Mouse (Mus musculus): ENCODE results near the gene Eprs. TPM values are rescaled to one million over a fixed set of nuclear protein-coding genes. Genes with fewer than 3 reads are reported as not detected.

The Eprs gene
- total RNA-seq, 1 experiment, result 201 TPM

GRCm38 (mm10) chr1:185343422-185343821 is 19.4 kb upstream of the Eprs start:
- TF ChIP-seq HCFC1 (IDR thresholded peaks at IDR 0.05; ENCODE audit: borderline replicate concordance, insufficient read depth, low read length), result no peak
- TF ChIP-seq ZC3H11A (IDR thresholded peaks at IDR 0.05; ENCODE audit: borderline replicate concordance, low read depth, low read length), result no peak
- no peak for TF ChIP-seq ZNF384 (IDR thresholded peaks at IDR 0.05; ENCODE audit: low read depth, low read length)
- no peak for TF ChIP-seq MAFK (IDR thresholded peaks at IDR 0.05; ENCODE audit: insufficient read depth, low read depth, low read length)
- no peak for TF ChIP-seq CHD2 (IDR thresholded peaks at IDR 0.05; ENCODE audit: low read depth, low read length)
- Histone ChIP-seq H3K27ac (ENCODE audit: insufficient read depth, low read depth, low read length, poor library complexity, severe bottlenecking) (no peak overlapping the region), H3K36me3 (ENCODE audit: control insufficient read depth, insufficient read depth, low read length, poor library complexity, severe bottlenecking) (peaks cover 33% of the 10 kb centered on the region), H3K4me3 (ENCODE audit: insufficient read depth in 1 of 2, low read depth in 1 of 2, low read length in 2 of 2, poor library complexity in 1 of 2, severe bottlenecking in 1 of 2) (no peak overlapping the region), H3K9ac (ENCODE audit: insufficient read depth, low read depth, low read length, poor library complexity, severe bottlenecking) (no peak overlapping the region), H3K4me1 (ENCODE audit: control insufficient read depth in 2 of 2, insufficient read depth in 2 of 2, low read length in 2 of 2, poor library complexity in 1 of 2) (no peaks in the 10 kb centered on the region), H3K9me3 (ENCODE audit: control insufficient read depth, insufficient read depth, low read depth, low read length) (no peaks in the 10 kb centered on the region)
- in situ Hi-C loops (cut with MboI; ENCODE audit: low sequenced_read_pairs in 2 of 2, unreplicated experiment in 2 of 2), result no loop called here
- no peak for DNase-seq (ENCODE audit: low read depth, low spot score)

- Histone ChIP-seq H3K36me3 (ENCODE audit: control insufficient read depth, insufficient read depth, low read length, poor library complexity, severe bottlenecking) (peaks cover 42% of the 10 kb centered on the region), H3K9ac (ENCODE audit: insufficient read depth, low read depth, low read length, poor library complexity, severe bottlenecking) (no peak overlapping the region), H3K9me3 (ENCODE audit: control insufficient read depth, insufficient read depth, low read depth, low read length) (no peaks in the 10 kb centered on the region), H3K27ac (ENCODE audit: insufficient read depth, low read depth, low read length, poor library complexity, severe bottlenecking) (no peak overlapping the region), H3K4me3 (ENCODE audit: insufficient read depth in 1 of 2, low read depth in 1 of 2, low read length in 2 of 2, poor library complexity in 1 of 2, severe bottlenecking in 1 of 2) (no peak overlapping the region), H3K4me1 (ENCODE audit: control insufficient read depth in 2 of 2, insufficient read depth in 2 of 2, low read length in 2 of 2, poor library complexity in 1 of 2) (no peaks in the 10 kb centered on the region)
- TF ChIP-seq ZC3H11A (IDR thresholded peaks at IDR 0.05; ENCODE audit: borderline replicate concordance, low read depth, low read length), result no peak
- in situ Hi-C loops (cut with MboI; ENCODE audit: low sequenced_read_pairs in 2 of 2, unreplicated experiment in 2 of 2), result no loop called here
- DNase-seq (ENCODE audit: low read depth, low spot score), result no peak
These were observed 16.7 kb upstream of the Eprs start for GRCm38 (mm10) chr1:185346188-185346587.

- Histone ChIP-seq H3K9ac (ENCODE audit: insufficient read depth, low read depth, low read length, poor library complexity, severe bottlenecking) (no peak overlapping the region), H3K9me3 (ENCODE audit: control insufficient read depth, insufficient read depth, low read depth, low read length) (no peaks in the 10 kb centered on the region), H3K4me3 (ENCODE audit: insufficient read depth in 1 of 2, low read depth in 1 of 2, low read length in 2 of 2, poor library complexity in 1 of 2, severe bottlenecking in 1 of 2) (no peak overlapping the region), H3K36me3 (ENCODE audit: control insufficient read depth, insufficient read depth, low read length, poor library complexity, severe bottlenecking) (peaks cover 44% of the 10 kb centered on the region), H3K27ac (ENCODE audit: insufficient read depth, low read depth, low read length, poor library complexity, severe bottlenecking) (no peak overlapping the region), H3K4me1 (ENCODE audit: control insufficient read depth in 2 of 2, insufficient read depth in 2 of 2, low read length in 2 of 2, poor library complexity in 1 of 2) (no peaks in the 10 kb centered on the region)
- DNase-seq (ENCODE audit: low read depth, low spot score), result no peak
- TF ChIP-seq CHD2 (IDR thresholded peaks at IDR 0.05; ENCODE audit: low read depth, low read length), result no peak
- TF ChIP-seq MAFK (IDR thresholded peaks at IDR 0.05; ENCODE audit: insufficient read depth, low read depth, low read length), result no peak
- TF ChIP-seq HCFC1 (IDR thresholded peaks at IDR 0.05; ENCODE audit: borderline replicate concordance, insufficient read depth, low read length), result no peak
- no peak for TF ChIP-seq ZC3H11A (IDR thresholded peaks at IDR 0.05; ENCODE audit: borderline replicate concordance, low read depth, low read length)
- in situ Hi-C loops (cut with MboI; ENCODE audit: low sequenced_read_pairs in 2 of 2, unreplicated experiment in 2 of 2), result no loop called here
These were observed 13.1 kb upstream of the Eprs start for GRCm38 (mm10) chr1:185349741-185350140.

GRCm38 (mm10) chr1:185350611-185351010 is 12.2 kb upstream of the Eprs start:
- H3K9ac ChIP-seq (ENCODE audit: insufficient read depth, low read depth, low read length, poor library complexity, severe bottlenecking), result no peak overlapping the region
- H3K4me3 ChIP-seq (ENCODE audit: insufficient read depth in 1 of 2, low read depth in 1 of 2, low read length in 2 of 2, poor library complexity in 1 of 2, severe bottlenecking in 1 of 2), result no peak overlapping the region
- H3K9me3 ChIP-seq (ENCODE audit: control insufficient read depth, insufficient read depth, low read depth, low read length), result no peaks in the 10 kb centered on the region
- DNase-seq (ENCODE audit: low read depth, low spot score), result no peak
- in situ Hi-C loops (cut with MboI; ENCODE audit: low sequenced_read_pairs in 2 of 2, unreplicated experiment in 2 of 2), result no loop called here
- H3K27ac ChIP-seq (ENCODE audit: insufficient read depth, low read depth, low read length, poor library complexity, severe bottlenecking), result no peak overlapping the region
- no peaks in the 10 kb centered on the region for H3K4me1 ChIP-seq (ENCODE audit: control insufficient read depth in 2 of 2, insufficient read depth in 2 of 2, low read length in 2 of 2, poor library complexity in 1 of 2)
- H3K36me3 ChIP-seq (ENCODE audit: control insufficient read depth, insufficient read depth, low read length, poor library complexity, severe bottlenecking), result peaks cover 40% of the 10 kb centered on the region
- TF ChIP-seq MAFK (IDR thresholded peaks at IDR 0.05; ENCODE audit: insufficient read depth, low read depth, low read length) (no peak), CHD2 (IDR thresholded peaks at IDR 0.05; ENCODE audit: low read depth, low read length) (no peak), ZC3H11A (IDR thresholded peaks at IDR 0.05; ENCODE audit: borderline replicate concordance, low read depth, low read length) (no peak), ZNF384 (IDR thresholded peaks at IDR 0.05; ENCODE audit: low read depth, low read length) (no peak), HCFC1 (IDR thresholded peaks at IDR 0.05; ENCODE audit: borderline replicate concordance, insufficient read depth, low read length) (no peak)

GRCm38 (mm10) chr1:185352151-185352550 is 10.7 kb upstream of the Eprs start:
- Histone ChIP-seq H3K4me3 (ENCODE audit: insufficient read depth in 1 of 2, low read depth in 1 of 2, low read length in 2 of 2, poor library complexity in 1 of 2, severe bottlenecking in 1 of 2) (no peak overlapping the region), H3K4me1 (ENCODE audit: control insufficient read depth in 2 of 2, insufficient read depth in 2 of 2, low read length in 2 of 2, poor library complexity in 1 of 2) (no peaks in the 10 kb centered on the region), H3K36me3 (ENCODE audit: control insufficient read depth, insufficient read depth, low read length, poor library complexity, severe bottlenecking) (peaks cover 37% of the 10 kb centered on the region), H3K9me3 (ENCODE audit: control insufficient read depth, insufficient read depth, low read depth, low read length) (no peaks in the 10 kb centered on the region), H3K27ac (ENCODE audit: insufficient read depth, low read depth, low read length, poor library complexity, severe bottlenecking) (no peak overlapping the region), H3K9ac (ENCODE audit: insufficient read depth, low read depth, low read length, poor library complexity, severe bottlenecking) (no peak overlapping the region)
- TF ChIP-seq CHD2 (IDR thresholded peaks at IDR 0.05; ENCODE audit: low read depth, low read length), result no peak
- no peak for TF ChIP-seq ZNF384 (IDR thresholded peaks at IDR 0.05; ENCODE audit: low read depth, low read length)
- no peak for TF ChIP-seq HCFC1 (IDR thresholded peaks at IDR 0.05; ENCODE audit: borderline replicate concordance, insufficient read depth, low read length)
- TF ChIP-seq MAFK (IDR thresholded peaks at IDR 0.05; ENCODE audit: insufficient read depth, low read depth, low read length), result no peak
- no peak for TF ChIP-seq ZC3H11A (IDR thresholded peaks at IDR 0.05; ENCODE audit: borderline replicate concordance, low read depth, low read length)
- in situ Hi-C loops (cut with MboI; ENCODE audit: low sequenced_read_pairs in 2 of 2, unreplicated experiment in 2 of 2), result no loop called here
- no peak for DNase-seq (ENCODE audit: low read depth, low spot score)

Data from ES-E14 (cell line).